Mouse (Mus musculus) CH12.LX (cell line): ENCODE results near the gene Tnfrsf19. TPM values are rescaled to one million over a fixed set of nuclear protein-coding genes. Genes with fewer than 3 reads are reported as not detected.

ENCODE experiments used
- DNase-seq: peaks from one replicate; pipeline ENCODE4 v3.0.0-alpha.2; 2013; ENCODE audit errors: extremely low read depth
- H3K27ac ChIP-seq: 2 replicates; pipeline ENCODE4 v1.5.1; 2012; ENCODE audit warnings: low read depth, mild to moderate bottlenecking, control low read depth, moderate library complexity; ENCODE audit not compliant: insufficient read depth
- H3K27me3 ChIP-seq: replicated peaks from 2 replicates; pipeline ENCODE3; 2012; ENCODE audit warnings: inconsistent platforms
- H3K36me3 ChIP-seq, 2 experiments: replicated peaks in 1 of 2; 2 replicates each; pipeline versions ENCODE3 to v1.6.1; 2012; ENCODE audit warnings: inconsistent platforms in 1 of 2, low read length in 1 of 2, mild to moderate bottlenecking in 1 of 2, mixed read lengths in 1 of 2, moderate library complexity in 1 of 2; ENCODE audit not compliant: control insufficient read depth in 1 of 2, insufficient read depth in 1 of 2
- H3K4me1 ChIP-seq, 2 experiments: 2 replicates each; pipeline ENCODE4 v1.6.1; 2012; ENCODE audit warnings: inconsistent platforms in 1 of 2, moderate library complexity in 1 of 2; ENCODE audit not compliant: insufficient read depth in 2 of 2, control insufficient read depth in 1 of 2
- H3K4me2 ChIP-seq: 2 replicates; pipeline ENCODE4 v1.6.1; 2012; ENCODE audit warnings: low read depth, mild to moderate bottlenecking, control low read depth; ENCODE audit not compliant: poor library complexity, insufficient read depth, severe bottlenecking
- H3K4me3 ChIP-seq, 3 experiments: fragments of 150-350 bp in 1 of 3; sonication (generic) in 1 of 3; replicated peaks in 1 of 3; 2 replicates each; pipeline versions ENCODE3 to v1.5.1; 2011 to 2012; ENCODE audit warnings: low read depth in 2 of 3, low read length in 2 of 3, mild to moderate bottlenecking in 2 of 3, moderate library complexity in 2 of 3, control low read depth in 1 of 3, improper control_type of control experiment in 1 of 3, inconsistent platforms in 1 of 3, mixed read lengths in 1 of 3; ENCODE audit not compliant: poor library complexity in 1 of 3
- H3K79me2 ChIP-seq: replicated peaks from 2 replicates; pipeline ENCODE4 v1.6.1; 2012; ENCODE audit warnings: mild to moderate bottlenecking, moderate library complexity; ENCODE audit not compliant: control insufficient read depth, poor library complexity, insufficient read depth, severe bottlenecking; ENCODE audit errors: extremely low read depth
- H3K9ac ChIP-seq: 2 replicates; pipeline ENCODE4 v1.6.1; 2012; ENCODE audit warnings: low read depth, mild to moderate bottlenecking, control low read depth, moderate library complexity; ENCODE audit not compliant: insufficient read depth
- H3K9me3 ChIP-seq: replicated peaks from 2 replicates; pipeline ENCODE3; 2012; ENCODE audit warnings: low read length, inconsistent platforms, mixed read lengths
- BHLHE40 ChIP-seq: IDR thresholded peaks from 2 replicates; pipeline ENCODE4 v1.6.1; 2011; ENCODE audit warnings: mild to moderate bottlenecking, low read depth, low read length, improper control_type of control experiment
- CTCF ChIP-seq, 2 experiments: IDR thresholded peaks in 1 of 2; conservative IDR thresholded peaks in 1 of 2; 2 replicates each; pipeline ENCODE4 v1.5.1; 2011 to 2012; ENCODE audit warnings: low read depth in 2 of 2, low read length in 2 of 2, improper control_type of control experiment in 1 of 2, inconsistent platforms in 1 of 2, mild to moderate bottlenecking in 1 of 2, moderate library complexity in 1 of 2
- E2F4 ChIP-seq: IDR thresholded peaks from 2 replicates; pipeline ENCODE4 v1.6.1; 2011; ENCODE audit warnings: low read depth, low read length, improper control_type of control experiment; ENCODE audit not compliant: insufficient replicate concordance
- ELF1 ChIP-seq: IDR thresholded peaks from 2 replicates; pipeline ENCODE4 v1.6.1; 2014; ENCODE audit warnings: low read depth, mild to moderate bottlenecking, inconsistent platforms, low read length, improper control_type of control experiment
- GABPA ChIP-seq: IDR thresholded peaks from 2 replicates; pipeline ENCODE4 v1.6.1; 2012; ENCODE audit warnings: low read depth, low read length, improper control_type of control experiment, inconsistent platforms; ENCODE audit not compliant: insufficient replicate concordance
- HCFC1 ChIP-seq: IDR thresholded peaks from 2 replicates; pipeline ENCODE4 v1.6.1; 2012; ENCODE audit warnings: low read depth, mild to moderate bottlenecking, inconsistent platforms, low read length, improper control_type of control experiment
- IRF4 ChIP-seq: IDR thresholded peaks from 2 replicates; pipeline ENCODE4 v1.6.1; 2014; ENCODE audit warnings: low read depth, mild to moderate bottlenecking, inconsistent platforms, low read length, improper control_type of control experiment
- JUN ChIP-seq: IDR thresholded peaks from 2 replicates; pipeline ENCODE4 v1.6.1; 2011; ENCODE audit warnings: low read depth, mild to moderate bottlenecking, low read length, improper control_type of control experiment, moderate library complexity; ENCODE audit not compliant: insufficient read depth
- JUND ChIP-seq: conservative IDR thresholded peaks from 2 replicates; pipeline ENCODE4 v1.6.1; 2011; ENCODE audit warnings: low read depth, low read length, improper control_type of control experiment
- KAT2A ChIP-seq: IDR thresholded peaks from 2 replicates; pipeline ENCODE4 v1.6.1; 2012; ENCODE audit warnings: low read length, improper control_type of control experiment, inconsistent platforms; ENCODE audit not compliant: insufficient replicate concordance
- MAZ ChIP-seq: IDR thresholded peaks from 2 replicates; pipeline ENCODE4 v1.6.1; 2012; ENCODE audit warnings: low read depth, mild to moderate bottlenecking, inconsistent platforms, low read length, improper control_type of control experiment, moderate library complexity
- PAX5 ChIP-seq: IDR thresholded peaks from 2 replicates; pipeline ENCODE4 v1.6.1; 2012; ENCODE audit warnings: low read length, inconsistent platforms, mixed read lengths
- RAD21 ChIP-seq: IDR thresholded peaks from 2 replicates; pipeline ENCODE4 v1.6.1; 2011; ENCODE audit warnings: low read depth, mild to moderate bottlenecking, low read length, improper control_type of control experiment, moderate library complexity
- RCOR1 ChIP-seq: conservative IDR thresholded peaks from 2 replicates; pipeline ENCODE4 v1.6.1; 2012; ENCODE audit warnings: low read depth, mild to moderate bottlenecking, inconsistent platforms, low read length, improper control_type of control experiment
- SMC3 ChIP-seq: IDR thresholded peaks from 2 replicates; pipeline ENCODE4 v1.6.1; 2011; ENCODE audit warnings: low read depth, low read length, improper control_type of control experiment
- TBP ChIP-seq: conservative IDR thresholded peaks from 2 replicates; pipeline ENCODE4 v1.6.1; 2011; ENCODE audit warnings: low read depth, low read length, improper control_type of control experiment
- TCF12 ChIP-seq: IDR thresholded peaks from 2 replicates; pipeline ENCODE4 v1.6.1; 2014; ENCODE audit warnings: low read depth, mild to moderate bottlenecking, inconsistent platforms, low read length, improper control_type of control experiment
- USF1 ChIP-seq: IDR thresholded peaks from 2 replicates; pipeline ENCODE4 v1.6.1; 2014; ENCODE audit warnings: low read depth, mild to moderate bottlenecking, inconsistent platforms, low read length, improper control_type of control experiment
- ZKSCAN1 ChIP-seq: IDR thresholded peaks from 2 replicates; pipeline ENCODE4 v1.6.1; 2012; ENCODE audit warnings: low read depth, inconsistent platforms, low read length, improper control_type of control experiment, borderline replicate concordance
- dilution Hi-C: fragments of 300-500 bp; cut with MboI; formaldehyde crosslinking; loops from 2 replicates; pipeline ENCODE4 v1.14.3; 2020; ENCODE audit warnings: low sequenced_read_pairs; ENCODE audit not compliant: extremely low pct_unique_long_range_greater_than_20kb, extremely low pct_ligation_motif_present
- in situ Hi-C: fragments of 300-500 bp; cut with MboI; formaldehyde crosslinking; loops from 3 replicates; pipeline ENCODE4 v1.14.3; 2019; ENCODE audit warnings: low sequenced_read_pairs, low pct_ligation_motif_present, low pct_unique_long_range_greater_than_20kb, mixed read lengths
- polyA plus RNA-seq: library from polyadenylated mRNA; unstranded; fragments of >175 nt; gene quantifications from 2 replicates; pipeline ENCODE4 v1.2.1, GENCODE M21; 2012; ENCODE audit warnings: low read depth; ENCODE audit not compliant: insufficient read length
- total RNA-seq, 2 experiments: library from RNA; depleted of rRNA; stranded (reverse); fragments of 300-350 nt in 1 of 2; fragments of >200 nt in 1 of 2; gene quantifications; 2 replicates each; pipeline ENCODE4 v1.2.3; 2012 to 2014

Tnfrsf19 gene
- total and polyA plus RNA-seq, 3 experiments = 4.4 to 6.5 (median 4.6) TPM

- Histone ChIP-seq H3K9ac (no peak overlapping the region), H3K4me2 (no peak overlapping the region; the same call in 1 of the 2 replicates), H3K79me2 (no peaks in the 10 kb centered on the region), H3K27me3 (no peaks in the 10 kb centered on the region), H3K36me3 (no peaks in the 10 kb centered on the region), H3K4me1 (peaks cover 25 to 78% of the 10 kb centered on the region in 2 experiments), H3K27ac (no peak overlapping the region), H3K4me3 (no peak overlapping the region), H3K9me3 (no peaks in the 10 kb centered on the region)
- dilution Hi-C loops (no loop called here), in situ Hi-C loops (no loop called here)
- DNase-seq = peak; percentile 26
- TF ChIP-seq JUN (no peak), IRF4 (0 out of 2 replicates have a peak, but pooled peaks have one; percentile 27), TCF12 (peak; percentile 50; the same call in 1 of the 2 replicates), PAX5 (no peak), RAD21 (no peak)
Observed at GRCm38 (mm10) chr14:60985077-60985476, 61.2 kb downstream of the Tnfrsf19 start.

- Histone ChIP-seq H3K4me1 (peaks cover 25 to 71% of the 10 kb centered on the region in 2 experiments), H3K4me2 (no peak overlapping the region), H3K27ac (no peak overlapping the region), H3K79me2 (no peaks in the 10 kb centered on the region), H3K9ac (no peak overlapping the region), H3K27me3 (no peaks in the 10 kb centered on the region), H3K36me3 (no peaks in the 10 kb centered on the region), H3K4me3 (no peak overlapping the region), H3K9me3 (no peaks in the 10 kb centered on the region)
- no peak for TF ChIP-seq PAX5
- in situ Hi-C loops = no loop called here
- dilution Hi-C loops = no loop called here
- no peak for DNase-seq
Observed at GRCm38 (mm10) chr14:60984266-60984665, 62.0 kb downstream of the Tnfrsf19 start.

GRCm38 (mm10) chr14:60982126-60982525 is 64.2 kb downstream of the Tnfrsf19 start:
- H3K9ac ChIP-seq = no peak overlapping the region
- H3K4me2 ChIP-seq = no peak overlapping the region
- peaks cover 15 to 50% of the 10 kb centered on the region in 2 experiments for H3K4me1 ChIP-seq
- H3K27me3 ChIP-seq = no peaks in the 10 kb centered on the region
- no peak overlapping the region for H3K4me3 ChIP-seq
- dilution Hi-C loops (no loop called here), in situ Hi-C loops (no loop called here)
- no peak for DNase-seq
- no peaks in the 10 kb centered on the region for H3K79me2 ChIP-seq
- H3K36me3 ChIP-seq = no peaks in the 10 kb centered on the region
- H3K9me3 ChIP-seq = no peaks in the 10 kb centered on the region
- TF ChIP-seq HCFC1 = no peak
- TF ChIP-seq RCOR1 = no peak
- TF ChIP-seq TBP = no peak
- no peak for TF ChIP-seq JUND
- TF ChIP-seq BHLHE40 = no peak
- TF ChIP-seq USF1 = no peak
- no peak for TF ChIP-seq SMC3
- no peak for TF ChIP-seq ZKSCAN1
- TF ChIP-seq IRF4 = no peak
- TF ChIP-seq ELF1 = no peak
- no peak for TF ChIP-seq E2F4
- no peak for TF ChIP-seq KAT2A
- TF ChIP-seq GABPA = no peak
- TF ChIP-seq MAZ = no peak
- no peak for TF ChIP-seq CTCF (conservative IDR thresholded peaks at IDR 0.05 in 1 of 2, IDR thresholded peaks at IDR 0.05 in 1 of 2; ENCODE audit: low read depth in 2 of 2, low read length in 2 of 2)
- H3K27ac ChIP-seq = no peak overlapping the region
